Mouse (Mus musculus): ENCODE data around the gene Pttg1ip.

GRCm38 (mm10) chr10:77580027-77580920 lies 1.2 kb upstream of the Pttg1ip start:
- TF ChIP-seq CTCF (conservative IDR thresholded peaks at IDR 0.05; ENCODE audit: insufficient read depth, insufficient read length, low read depth, low read length) = no peak
- no peak for TF ChIP-seq POLR2A (IDR thresholded peaks at IDR 0.05; ENCODE audit: low read depth, low read length)

All from kidney, adult 2 months (tissue).